Mouse (Mus musculus): Measurements from ENCODE around the gene Sox15. TPM values are rescaled to one million over a fixed set of nuclear protein-coding genes. Genes with fewer than 3 reads are reported as not detected.

Sox15 gene
- polyA plus RNA-seq, 2 experiments from 2014 or later: 0.81 TPM; not detected in 1

DNA sequence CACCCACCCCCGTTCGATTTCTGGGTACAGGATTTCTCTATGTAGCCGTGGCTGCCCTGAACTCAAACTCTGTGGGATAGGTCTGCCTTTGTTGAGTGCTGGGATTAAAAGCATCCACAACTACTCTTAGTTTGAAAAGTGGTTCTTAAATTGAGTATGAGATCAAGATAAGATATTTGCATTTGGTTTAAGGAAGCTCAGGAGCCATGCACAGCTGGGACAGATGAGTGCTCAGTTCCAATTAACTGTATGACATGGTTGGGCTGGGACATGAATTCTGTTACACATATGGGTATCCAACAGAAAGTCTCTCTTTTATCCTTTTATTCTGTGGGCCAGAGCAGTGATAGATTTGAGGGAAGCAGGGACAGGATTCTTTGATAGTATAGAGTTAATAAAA lies 19.6 kb upstream of the Sox15 start:
- no peak for ATAC-seq

DNA sequence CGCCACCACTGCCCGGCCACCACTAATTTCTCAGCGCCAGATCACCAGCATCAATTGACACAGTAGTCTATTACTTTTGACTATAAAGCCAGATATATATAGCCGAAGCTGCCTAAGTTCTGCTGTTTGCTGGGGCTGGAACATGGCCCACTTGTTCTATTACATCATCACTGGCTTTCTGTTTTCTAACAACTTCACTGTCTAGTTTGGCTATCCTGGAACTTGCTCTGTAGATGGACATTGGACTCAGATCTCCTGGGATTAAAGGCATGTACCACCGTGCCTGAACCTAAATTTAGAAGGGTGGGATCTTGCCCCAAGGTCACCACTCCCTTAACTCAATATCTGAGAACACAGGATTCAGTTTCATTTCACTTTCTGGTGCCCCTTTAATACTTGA lies 9.3 kb upstream of the Sox15 start:
- no peak for ATAC-seq

DNA sequence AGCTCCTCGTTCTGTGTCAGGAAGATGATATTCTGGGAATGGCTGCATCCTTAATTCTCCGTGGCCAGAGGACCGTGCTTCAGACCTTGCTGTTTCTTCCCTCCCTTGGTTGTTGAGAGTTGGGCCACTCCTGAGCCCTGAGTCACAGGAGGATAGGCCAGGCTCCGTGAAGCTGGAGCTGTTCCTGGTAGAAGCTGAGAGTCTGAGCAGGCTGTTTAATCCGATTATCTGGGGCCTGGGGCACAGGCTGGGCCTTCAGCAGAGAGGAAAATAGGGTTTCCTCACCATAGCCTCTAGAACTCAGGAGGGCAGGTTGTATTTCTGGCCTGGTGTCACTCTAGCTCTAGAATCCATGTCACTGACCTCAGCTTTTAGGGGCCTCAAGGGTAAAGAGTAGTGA lies 1.7 kb upstream of the Sox15 start:
- no peak for ATAC-seq

DNA sequence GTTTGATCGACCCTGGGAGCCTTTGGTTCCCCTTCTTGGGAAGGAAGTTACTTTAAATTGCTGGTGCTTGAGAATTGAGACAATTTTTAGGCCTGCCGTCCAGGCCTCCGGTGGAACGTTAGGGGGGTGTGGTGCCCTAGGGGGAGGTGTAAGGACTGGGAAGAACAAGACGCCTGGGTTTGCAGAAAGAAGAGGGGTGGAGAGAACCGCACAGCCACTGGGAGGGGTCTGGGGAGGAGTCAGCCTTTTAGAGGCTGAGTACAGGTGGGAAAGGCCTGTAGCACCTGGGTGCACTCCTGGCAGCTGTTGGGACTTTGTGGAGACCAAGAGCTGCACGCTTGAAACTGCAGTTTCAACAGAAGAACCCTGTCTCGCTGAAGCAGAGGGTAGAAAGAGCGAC lies 354 bp upstream of the Sox15 start:
- no peak for ATAC-seq

DNA sequence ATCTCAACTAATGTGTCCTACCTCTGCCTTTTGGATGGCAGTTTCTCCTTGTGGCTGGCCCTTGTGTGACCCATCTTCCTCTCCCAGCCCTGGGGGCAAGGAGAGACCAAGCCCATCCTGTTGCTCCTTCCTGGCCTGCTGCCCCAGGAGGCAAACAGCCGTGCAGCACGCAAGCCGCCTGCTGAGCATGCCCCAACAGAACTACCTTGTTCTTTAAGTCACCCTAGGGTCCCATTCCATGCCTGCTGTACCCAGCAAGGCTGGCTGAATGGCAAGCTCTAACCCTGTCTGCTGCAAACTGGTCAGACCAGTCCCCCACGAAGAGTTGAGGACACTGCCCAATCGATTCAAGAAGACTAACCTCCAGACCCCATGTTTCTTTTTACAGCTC lies 946 bp downstream of the Sox15 start:
- no peak for ATAC-seq

DNA sequence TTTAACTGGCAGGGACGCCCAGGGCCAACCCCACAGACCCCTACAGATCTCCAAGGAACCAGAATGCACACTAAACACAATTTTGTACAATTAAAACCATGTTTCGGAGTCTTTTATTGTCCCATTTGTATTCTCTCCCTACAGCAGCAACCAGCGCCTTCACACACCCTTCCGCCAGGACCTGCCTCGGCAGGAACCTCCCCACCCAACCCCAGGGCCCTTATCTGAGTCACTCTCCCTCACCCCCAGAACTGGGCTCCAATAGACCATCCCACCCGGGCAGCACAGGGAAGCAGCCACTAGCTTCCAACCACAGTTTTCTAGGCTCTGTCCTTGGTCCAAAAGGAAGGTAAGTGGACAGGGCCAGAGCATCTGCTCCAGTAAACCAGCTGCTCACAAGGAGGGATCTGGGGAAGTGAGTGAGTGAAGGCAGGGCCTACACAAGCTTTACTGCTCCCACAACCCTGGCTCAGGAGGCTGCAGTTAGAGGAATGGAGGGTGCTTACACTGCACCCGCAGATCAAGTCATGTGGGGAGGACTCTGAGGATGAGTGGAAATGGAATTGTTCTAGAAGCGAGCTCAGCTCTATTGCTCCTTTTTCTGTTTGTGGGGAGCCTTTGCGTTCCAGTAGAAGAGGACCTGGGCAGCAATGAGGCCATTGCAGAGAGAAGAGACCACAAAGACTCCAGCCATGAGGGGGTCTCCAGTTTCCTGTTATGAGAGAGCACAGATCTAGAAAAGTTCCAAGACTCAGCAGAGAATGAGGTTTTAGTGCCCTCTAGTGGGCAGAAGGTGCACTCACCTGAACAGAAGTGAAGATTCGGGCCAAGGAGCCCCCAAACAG lies 1.7 kb downstream of the Sox15 start:
- peak; percentile 45 for ATAC-seq

DNA sequence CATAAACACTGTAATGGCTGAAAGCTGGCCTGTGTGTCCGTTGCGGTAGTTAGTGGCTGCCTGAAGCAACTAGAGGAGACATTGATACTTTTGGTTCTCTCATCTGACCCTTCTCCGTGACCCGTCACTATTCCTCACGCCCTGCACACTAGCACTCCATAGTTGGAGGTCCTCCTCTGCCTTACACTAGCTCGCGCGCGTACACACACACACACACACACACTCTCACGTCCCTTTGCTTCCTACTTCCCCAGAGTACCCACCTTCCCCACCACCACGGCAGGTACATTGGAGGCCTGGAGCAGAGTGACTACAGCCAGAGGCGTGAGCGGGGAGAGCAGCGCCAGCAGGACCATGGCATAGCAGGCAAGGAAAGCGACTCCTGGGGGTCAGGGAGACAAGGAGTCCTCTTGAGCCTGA lies 2.4 kb downstream of the Sox15 start:
- ATAC-seq: no peak

DNA sequence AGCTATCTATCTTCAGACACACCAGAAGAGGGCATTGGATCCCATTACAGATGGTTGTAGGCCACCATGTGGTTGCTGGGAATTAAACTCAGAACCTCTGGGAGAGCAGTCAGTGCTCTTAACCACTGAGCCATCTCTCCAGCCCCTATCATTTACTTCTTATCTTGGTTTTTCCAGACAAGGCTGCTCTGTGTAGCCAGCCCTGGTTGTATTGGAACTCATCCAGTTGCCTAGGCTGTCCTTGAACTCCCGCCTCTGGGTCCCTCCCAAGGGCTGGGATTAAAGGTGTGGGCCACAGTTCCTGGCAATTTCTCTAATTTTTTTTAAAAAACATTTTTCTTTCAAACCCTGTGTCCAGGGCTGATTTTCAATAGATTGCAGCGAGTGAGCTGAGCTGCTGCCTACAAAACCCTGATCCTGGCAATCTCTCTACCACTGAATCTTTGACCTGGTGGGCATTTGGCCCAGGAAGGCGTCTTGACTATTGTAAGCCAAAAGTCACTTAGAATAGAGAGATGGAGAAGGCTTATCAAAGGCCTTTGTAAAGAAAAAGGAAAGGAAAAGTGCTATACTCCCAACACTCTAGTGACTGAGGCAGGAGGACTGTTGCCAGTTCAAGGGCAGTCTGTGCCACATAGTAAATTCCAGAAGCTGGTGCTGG lies 6.2 kb downstream of the Sox15 start:
- no peak for ATAC-seq

DNA sequence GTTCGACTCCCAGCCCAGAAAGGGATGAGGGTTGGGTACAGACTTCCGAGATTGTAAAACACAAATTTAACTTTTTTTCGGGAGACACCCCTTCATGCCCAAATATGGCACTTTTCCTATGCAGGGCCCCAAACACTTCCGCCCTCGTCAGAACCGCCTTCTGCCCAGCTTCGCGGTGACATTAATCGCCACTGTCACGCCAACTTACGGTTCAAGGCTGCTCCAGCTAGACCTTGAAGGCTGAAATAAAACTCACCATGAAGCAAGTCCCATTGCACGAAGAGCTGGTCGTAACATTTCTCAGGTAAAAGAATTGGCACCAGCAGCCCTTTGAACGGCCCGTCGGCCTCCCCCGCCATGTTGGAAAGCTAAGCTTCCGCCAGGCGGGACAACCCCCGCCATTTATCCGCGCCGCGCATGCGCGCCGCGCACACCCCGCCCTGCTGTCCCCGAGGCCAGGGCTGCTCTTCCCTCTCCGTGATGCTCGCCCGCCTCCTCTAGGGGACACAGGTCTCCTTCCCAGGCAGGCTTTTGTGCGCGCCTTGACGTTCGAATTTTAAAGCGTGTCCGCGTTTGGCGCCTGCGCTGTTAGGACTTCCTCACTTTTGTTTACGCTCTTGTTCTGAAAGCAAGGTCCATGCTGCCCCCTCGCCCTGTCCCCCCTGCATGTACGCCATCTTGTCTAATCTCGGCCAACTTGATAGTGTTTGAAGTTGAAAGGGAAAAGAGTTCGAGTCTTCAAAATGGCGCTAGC lies 7.3 kb downstream of the Sox15 start, which contains the start of gene Mpdu1:
Mpdu1 (minus strand) TSS at position 430 of the 754 bp plus-strand sequence.
- peak; percentile 89 for ATAC-seq

DNA sequence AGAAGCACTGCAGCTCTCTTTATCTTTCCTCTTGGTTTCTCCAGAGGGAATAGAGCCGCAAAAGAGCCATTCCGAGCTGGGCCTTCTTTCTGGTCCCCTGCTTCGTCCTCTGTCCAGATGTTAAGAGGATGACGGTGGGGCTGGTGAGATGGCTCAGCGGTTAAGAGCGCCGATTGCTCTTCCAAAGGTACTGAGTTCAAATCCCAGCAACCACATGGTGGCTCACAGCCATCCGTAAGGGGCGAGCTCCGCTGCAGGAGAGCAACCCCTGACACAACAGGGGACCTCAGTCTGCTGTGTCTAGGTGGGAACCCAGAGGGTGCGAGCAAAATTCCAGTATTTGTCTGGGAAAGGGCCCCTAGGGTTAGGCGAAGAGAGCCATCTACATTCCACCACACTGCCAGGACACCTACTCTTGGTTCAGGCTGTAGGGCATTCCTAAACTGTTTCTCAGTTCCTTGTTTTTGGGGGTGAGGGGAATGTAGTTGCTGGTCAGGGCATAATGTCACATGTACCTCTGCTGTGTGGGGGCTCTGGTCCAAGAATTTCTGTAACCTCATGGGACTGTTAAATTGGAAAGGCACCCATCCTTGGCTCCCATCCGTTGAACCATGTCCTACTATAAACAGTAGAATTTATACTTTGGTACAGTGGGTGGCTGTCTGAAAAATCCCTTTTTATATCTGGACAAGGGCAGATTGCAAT lies 8.0 kb downstream of the Sox15 start:
- ATAC-seq: no peak

DNA sequence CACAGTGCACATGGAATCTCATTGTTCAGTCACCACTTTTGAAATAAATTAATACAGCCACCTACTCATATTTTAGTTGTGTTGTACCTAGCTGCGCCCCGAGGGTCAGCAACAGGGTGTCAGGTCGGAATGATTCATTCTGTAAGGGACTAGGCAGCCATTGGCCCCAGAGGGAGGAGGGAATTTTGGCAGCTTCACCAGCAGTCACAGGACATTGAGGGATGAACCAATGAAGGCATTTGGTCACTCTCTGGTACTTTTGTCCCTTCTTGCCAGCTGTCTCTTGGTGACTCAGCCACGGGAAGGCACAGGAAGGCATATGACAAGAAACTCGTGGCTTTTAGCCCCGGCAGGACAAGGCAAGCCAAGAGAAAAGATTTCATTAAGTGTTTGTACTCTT lies 8.7 kb downstream of the Sox15 start:
- no peak for ATAC-seq

DNA sequence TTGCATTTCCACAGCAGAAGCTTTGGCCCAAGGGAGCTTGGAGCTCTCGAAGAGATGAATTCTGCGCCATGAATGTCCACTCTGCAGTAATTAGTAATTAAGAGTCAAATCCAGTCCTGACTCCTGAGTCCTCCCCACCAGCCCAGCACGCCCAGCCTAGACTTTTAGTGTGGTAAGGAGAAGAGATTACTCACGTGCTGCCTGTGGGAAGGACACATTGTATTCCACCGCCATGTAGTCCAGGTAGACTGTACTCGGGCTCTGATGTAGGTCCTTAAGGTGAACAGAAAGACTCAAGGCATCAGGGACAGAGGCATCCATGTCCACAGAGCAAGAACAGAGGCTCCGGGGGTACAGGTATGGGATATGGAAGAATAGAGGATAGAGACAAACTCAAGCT lies 9.7 kb downstream of the Sox15 start:
- ATAC-seq: no peak

DNA sequence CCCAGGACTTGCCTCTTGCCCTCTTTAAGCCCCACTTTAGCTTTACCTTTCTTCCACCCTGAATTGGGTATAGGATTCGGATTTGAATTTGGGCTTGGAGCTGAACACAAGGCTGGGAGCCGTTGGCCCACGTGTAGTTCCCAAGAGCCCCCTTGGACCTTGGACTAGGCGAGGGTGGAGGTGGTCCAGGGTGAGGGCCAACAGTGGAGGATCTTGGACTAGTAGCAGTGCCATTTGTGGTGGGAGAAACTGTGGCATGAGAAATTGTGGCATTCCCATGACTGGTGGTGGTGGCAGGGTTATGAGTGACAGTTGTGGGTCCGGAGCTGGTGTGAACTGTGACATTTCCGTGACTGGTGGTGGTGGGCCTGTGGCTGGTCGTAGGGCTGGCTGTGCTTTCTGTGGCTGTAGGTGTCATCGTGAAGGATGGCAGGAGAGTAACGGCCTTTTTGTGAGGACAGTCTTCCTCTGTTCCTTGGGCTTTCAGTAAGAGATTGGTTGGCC lies 10.4 kb downstream of the Sox15 start:
- ATAC-seq: no peak

DNA sequence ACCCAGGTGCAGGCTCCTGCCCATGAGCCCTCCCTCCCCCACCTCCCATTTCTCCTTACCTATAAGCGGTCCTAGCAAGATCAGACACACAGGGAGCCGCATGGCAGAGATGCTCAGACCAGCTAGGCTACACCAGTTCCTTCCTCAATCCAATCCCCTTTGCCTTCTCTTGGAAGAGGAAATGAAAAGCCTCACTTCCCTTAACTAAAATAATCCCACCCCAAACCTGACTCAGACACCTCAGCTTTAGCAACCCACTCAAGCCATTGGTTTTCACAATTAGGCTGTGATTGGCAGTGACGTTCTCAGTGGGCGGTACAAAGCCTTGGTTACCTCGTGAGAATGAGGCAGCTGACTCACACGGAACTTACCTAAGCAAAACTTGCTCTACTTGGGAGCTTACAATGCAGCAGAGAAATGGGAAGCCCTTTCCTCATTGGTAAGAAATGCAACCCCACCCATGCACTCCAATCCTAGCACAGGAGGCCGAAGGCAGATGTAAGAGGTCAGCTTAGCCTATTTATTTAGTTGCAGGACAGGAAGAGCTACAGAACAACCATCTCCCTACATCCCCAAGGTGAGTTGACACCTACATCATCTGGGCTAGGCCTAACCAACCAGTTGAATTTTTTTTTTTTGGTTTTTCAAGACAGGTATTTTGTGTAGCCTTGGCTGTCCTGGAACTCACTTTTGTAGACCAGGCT lies 11.0 kb downstream of the Sox15 start, which contains the start of gene Cd68:
Cd68 (minus strand) TSS at position 193 of the 704 bp plus-strand sequence.
- ATAC-seq: no peak

DNA sequence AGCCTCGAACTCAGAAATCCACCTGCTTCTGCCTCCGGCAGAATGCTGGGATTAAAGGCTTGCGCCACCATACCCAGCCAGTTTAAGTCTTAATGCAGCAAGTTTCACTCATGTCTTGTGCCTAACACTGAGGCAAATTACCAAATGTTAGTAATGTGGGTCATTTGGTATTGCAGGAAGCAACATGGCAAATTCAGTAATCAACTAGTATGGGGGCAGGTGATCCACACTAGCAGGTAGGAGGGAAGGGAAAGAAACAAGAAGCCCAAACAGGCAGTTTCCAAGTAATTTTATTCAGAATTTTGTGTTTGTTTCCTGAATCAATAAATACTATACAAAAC lies 11.5 kb downstream of the Sox15 start:
- ATAC-seq: no peak

DNA sequence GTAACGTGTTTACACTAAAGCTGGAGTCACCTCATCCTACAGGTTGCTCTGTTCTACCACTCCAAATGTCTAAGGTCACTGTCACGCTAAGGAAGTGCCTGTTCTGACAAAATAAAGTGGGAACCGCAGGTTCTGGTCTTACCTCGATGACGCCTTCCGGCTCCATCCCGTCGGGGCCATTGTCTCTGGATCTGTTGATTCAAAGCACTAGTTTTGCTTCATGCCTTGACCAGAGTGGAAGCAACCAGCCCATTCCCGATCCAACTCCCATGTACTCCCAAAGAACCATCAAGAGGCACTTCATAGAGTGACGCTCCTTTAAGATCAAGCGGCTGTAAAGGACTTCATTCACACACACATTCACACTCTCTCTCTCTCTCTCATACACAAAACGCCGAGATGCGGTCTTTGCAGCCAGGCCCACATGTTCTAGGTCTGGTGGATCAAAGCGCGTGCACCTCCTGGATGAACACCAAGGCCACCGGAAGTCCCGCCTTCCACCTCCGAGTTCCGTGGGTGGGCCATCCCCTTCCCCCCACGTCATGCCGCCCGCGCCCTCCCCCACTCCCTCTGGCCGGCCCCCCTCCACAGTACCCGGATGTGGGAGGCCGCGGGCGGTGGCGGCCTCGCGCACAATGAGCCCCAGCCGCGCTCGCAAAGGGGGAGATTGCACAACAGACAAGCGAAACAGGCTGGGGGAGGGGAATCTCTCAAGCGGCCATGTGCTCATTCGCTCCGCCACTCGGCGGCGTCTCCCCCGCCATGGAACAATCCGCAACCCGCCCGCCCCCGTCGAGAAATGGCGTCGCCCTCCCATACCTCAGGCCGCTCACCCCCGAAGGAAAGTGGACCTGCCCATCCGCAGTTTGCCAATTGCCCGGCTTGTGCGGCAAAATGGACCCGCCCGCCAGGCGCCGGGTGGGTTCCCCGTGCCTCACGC lies 15.9 kb downstream of the Sox15 start:
- ATAC-seq: peak; percentile 60

DNA sequence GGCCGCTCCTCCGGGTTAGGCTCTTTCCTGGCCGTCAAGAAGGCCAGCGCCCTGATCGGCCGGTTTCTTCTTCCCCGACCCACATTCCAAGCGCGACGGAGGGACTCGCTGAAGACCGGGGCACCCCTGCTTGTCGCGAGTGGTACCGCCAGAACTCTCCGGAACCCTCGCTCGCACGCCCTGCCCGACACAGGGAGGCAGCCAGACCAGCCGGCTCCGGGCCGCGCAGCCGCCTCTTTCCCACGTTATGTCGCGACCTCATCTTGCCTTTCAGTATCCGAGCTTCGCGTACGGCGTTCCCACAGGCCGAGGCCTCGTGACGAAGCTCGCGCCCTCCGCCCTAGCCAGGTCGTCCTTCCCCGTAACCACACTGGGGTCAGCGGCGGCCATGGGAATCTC lies 16.6 kb downstream of the Sox15 start:
- ATAC-seq: no peak

DNA sequence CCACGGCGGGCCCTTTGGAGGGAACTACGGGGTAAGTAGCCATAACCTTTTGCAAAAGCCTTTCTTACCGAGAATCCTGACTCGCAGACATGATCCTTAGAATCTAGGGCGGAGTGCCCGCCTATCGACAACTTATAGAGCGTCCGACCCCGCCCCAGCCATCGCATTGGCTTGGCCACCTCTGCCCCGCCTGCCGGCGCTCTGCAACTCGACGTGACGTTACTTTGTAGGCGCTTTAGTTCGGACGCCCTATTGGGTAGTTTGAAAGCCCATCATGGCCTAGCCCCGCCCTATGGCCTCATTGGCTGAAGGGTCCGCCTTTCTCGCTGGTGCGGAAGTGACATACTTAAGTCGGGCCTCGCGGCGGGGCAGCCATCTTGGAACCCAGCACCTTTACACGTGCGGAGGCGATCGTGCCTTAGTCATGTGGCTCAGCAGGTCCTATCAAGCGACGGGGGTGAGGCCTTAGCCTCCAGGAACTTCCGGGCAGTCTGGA lies 17.1 kb downstream of the Sox15 start, which contains the start of gene Eif4a1:
Eif4a1 (minus strand) TSS at position 213 of the 496 bp plus-strand sequence.
- ATAC-seq: peak; percentile 89

DNA sequence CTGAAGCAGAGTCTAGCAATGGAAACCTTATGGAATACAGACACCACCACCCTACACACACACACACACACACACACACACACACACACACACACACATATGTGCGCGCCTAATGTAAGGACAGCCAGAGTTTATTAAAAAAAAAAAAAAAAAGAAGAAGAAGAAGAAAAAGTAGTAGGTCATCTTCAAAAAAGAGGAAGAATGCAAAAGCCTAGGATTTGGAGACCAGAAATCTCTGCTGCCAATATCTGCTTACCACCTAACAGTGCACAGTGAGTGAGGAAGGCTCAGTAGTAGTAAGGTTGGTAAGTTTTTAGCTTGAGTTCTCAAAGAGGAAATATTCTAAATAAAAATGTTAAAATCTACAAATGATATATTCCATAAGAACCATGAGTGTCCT lies 24.0 kb downstream of the Sox15 start:
- no peak for ATAC-seq

DNA sequence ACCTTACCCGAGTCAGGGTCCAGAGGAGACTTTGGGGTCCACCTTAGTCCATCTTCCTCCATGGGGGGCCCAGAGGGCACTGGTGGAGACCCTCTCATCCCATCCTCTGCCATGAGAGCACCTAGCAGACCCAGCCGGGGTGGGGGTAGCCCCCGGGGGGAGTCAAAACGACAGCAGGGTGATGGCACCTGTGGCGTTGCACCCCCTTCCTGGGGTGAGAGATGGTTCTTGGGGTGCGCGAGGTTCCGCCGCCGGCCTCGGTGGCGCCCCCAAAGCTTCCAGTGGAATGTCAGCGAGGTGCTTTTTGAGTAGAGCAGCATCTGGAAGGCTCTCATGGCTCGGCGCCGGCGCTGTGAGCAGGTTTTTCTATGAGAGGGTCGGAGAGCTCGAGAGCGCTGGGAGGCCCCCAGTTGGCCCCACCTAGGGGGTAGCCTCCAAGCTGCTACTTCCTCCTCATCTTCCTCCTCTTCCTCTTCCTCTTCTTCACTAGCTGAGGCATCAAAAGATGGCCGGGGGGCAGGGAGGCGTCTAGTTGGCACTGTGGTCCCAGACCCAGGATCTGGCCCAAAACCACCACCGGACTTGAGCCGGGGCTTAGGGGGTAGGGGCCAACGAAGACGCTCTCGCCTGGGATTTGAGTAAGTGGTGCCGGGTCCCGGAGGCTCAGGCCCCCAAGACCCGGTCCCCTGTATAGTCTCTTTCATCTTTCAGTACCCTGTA lies 25.2 kb downstream of the Sox15 start:
- ATAC-seq: no peak

All from CD4-positive, CD25-positive, alpha-beta regulatory T cell, adult 4 months (primary cell).